Mouse (Mus musculus): Measurements from ENCODE around the gene Cyp26b1. TPM values are rescaled to one million over a fixed set of nuclear protein-coding genes. Genes with fewer than 3 reads are reported as not detected.

The Cyp26b1 gene
- polyA plus RNA-seq, 1 experiment from 2014 or later = 1.7 TPM

DNA sequence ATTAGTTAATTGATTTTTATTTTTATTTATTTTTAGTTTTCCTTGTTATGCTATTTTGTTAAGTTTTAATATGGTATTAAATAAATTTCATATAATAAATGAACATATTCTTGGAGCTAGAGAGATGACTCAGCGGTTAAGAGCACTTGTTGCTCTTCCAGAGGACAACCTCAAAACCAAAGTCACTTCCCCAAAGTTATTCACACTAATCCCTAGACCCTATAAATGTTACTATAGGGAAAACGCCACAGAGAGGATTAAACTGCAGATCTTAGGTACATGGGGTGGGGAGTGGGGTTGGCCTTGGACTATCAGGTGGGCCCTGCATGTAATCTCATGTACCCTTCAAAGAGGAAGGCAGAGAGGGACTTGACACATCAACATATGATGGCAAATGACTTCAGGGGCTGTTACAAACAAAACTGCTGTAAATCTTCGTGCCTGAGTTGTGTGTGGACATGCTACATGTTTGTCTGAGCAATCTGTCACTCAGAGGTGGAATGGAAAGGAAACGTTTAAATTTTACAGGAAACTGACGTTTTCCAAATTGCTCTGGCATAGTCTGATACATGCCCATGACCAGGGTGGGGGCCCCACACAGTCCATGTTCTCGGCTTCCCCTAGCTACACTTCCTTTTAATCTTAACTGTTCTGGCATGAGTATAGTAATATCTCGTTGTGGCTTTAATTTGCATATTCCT lies 68.7 kb downstream of the Cyp26b1 start:
- no peak overlapping the region for H3K9ac ChIP-seq (ENCODE audit: low read depth, low read length)
- ATAC-seq (replicated peaks; ENCODE audit: insufficient number of reproducible peaks, low FRiP score, low TSS enrichment) = no peak
- no peak overlapping the region for H3K27ac ChIP-seq (ENCODE audit: low read depth, low read length)
- H3K4me2 ChIP-seq = no peak overlapping the region
- H3K9me3 ChIP-seq (replicated peaks; ENCODE audit: control insufficient read depth, low read length) = no peaks in the 10 kb centered on the region
- peaks cover 5% of the 10 kb centered on the region; the same call in 1 of the 2 replicates for H3K4me1 ChIP-seq (ENCODE audit: control insufficient read depth, insufficient read depth, low read length)
- H3K4me3 ChIP-seq (ENCODE audit: low read depth, low read length) = no peak overlapping the region
- WGBS (ENCODE audit: insufficient replicate concordance) = 69% methylated on average over 7 of the region's 7 CpGs
- H3K36me3 ChIP-seq (ENCODE audit: control insufficient read depth, insufficient read depth, low read length) = no peaks in the 10 kb centered on the region
- H3K27me3 ChIP-seq (ENCODE audit: control insufficient read depth, insufficient read depth, low read length) = no peaks in the 10 kb centered on the region

All from heart, embryonic 11.5 days (tissue).